Mouse (Mus musculus): ENCODE results near the gene Cox4i1.
"Not testable (repeated sequence)": the region's sequence is repeated elsewhere in the genome, so short reads cannot be mapped to it uniquely, and the experiment has no call there.

The Cox4i1 gene

DNA sequence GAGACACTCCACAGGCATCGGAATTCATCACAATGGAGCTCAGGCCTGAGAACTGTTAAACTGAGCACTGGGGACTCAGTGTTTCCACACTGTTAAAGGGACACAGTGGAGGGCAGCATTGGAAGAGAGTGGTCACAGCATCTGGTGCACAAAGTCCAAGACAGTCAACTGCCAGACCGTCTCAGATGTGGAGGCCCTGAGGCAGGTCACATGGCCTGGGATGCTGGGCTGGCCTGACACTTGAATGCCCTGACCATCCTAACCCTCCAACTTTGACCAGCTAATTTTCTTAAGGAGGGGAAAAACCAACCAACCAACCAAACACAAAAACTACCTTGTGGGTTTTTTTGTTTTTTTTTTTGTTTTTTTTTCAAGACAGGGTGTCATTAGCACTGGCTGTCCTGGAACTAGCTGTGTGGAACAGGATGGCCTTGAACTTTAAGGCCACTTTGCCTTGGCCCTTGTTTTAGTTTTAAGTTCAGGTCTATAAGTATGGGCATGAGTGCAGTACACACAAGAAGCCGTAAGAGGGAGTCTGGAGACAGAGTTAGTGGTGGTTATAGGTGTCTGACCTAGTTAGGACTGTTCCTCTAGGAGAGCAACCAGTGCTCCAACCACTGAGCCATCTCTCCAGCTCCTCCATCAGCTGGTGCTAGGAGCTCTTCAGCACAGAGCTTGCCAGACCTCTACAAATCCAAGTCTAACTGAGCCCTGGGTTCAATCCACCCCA is 2.1 kb upstream of the Cox4i1 start:
- no peak for DNase-seq

DNA sequence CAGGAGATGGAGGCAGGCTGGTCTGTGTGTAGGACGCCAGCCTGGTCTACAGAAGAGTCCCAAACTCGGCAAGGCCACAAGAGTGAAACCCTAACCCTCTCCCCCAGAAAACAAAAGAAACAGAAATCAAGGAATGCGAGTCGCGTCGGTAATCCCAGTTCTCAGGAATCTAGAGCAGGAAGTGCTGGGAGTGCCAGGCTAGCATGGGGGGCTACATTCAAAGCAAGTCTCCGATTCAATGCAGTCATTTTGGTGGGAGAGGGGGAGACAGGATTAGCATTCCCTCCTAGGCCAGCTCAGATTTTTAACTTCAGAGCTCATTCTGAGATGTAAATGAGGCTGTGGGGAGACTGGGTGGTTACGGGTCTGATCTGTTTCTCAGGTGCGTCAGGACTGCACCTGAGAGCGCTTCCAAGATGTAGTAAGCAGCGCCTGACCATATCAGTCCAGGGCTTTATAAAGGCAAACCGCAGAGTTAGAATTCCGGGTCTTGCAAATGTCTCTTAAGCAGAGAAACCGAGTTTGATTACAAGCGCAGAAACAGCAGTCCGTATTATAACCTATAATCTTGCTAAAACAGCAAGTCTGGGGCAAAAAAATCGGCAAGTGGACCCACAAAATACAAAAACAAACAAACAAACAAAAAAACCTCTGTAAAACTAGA is 1.1 kb upstream of the Cox4i1 start:
- DNase-seq = no peak

DNA sequence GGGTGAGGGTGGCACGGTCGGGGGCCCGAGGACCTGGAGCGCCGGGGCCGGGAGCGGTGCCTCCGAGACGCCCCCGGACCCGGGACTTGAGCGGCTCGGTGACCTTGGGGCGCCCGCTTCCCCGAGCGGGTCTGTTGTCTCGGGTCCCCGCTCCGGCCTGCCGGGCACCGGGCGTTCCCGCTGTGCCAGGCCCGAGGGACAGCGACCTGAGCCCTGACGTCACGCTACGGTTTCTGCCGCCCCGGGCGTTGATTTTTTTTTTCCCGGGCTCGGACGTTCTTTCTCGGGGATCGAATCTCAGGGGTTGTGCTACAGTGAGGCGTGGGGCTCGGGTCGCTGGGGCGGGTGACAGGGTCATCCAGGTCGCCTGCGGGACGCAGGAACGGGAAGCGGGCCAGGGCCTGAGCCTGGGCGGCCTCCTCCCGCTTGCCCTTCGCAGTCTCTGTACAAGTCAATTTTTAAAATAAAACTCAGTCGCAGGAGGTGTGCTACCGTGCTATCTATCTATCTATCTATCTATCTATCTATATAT is 418 bp downstream of the Cox4i1 start, which contains the start of gene Emc8:
Emc8 (minus strand) TSS at position 200 of the 532 bp plus-strand sequence.
- DNase-seq = no peak

DNA sequence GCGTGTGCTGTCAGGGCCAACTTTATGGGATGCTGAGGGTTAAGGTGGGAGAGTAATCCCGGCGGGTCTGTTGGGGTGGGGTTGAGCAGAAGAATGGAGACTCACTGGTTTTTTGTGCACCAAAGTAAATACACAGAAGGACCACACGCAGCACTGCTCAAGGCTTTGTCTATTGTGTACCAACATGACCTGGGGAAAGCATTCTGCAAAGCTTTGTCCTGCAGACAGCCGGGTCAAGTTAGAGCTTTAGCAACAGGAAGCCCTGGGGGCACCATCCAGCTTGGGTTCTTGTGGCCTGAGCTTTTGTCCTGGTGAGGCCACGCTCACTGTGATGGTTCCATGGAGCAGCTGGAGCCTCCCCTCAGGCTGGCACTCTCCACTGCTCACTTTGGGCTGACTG is 3.8 kb downstream of the Cox4i1 start:
- DNase-seq = no peak

DNA sequence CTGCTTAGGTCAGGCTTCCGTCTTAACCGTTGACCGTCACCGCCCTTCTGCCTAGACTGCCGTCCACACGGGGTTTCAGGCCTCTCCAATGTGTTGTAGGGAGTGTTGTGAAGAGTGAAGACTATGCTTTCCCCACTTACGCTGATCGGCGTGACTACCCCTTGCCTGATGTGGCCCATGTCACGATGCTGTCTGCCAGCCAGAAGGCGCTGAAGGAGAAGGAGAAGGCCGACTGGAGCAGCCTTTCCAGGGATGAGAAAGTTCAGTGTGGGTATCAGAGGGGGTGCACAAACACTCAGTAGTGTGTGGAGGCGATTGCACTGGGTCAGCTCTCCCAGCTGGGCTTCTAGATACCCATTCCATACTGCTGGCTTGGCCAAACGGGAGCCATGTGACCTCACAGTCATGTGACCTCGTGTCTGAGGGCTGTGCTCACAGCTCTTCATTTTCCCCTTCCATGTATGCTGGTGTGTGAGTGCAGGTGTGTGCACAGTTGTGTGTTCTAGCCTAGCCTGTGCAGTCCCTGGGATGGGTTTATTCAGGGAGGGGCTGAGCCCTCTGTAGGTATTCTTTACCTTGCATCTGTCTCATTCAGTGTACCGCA is 4.7 kb downstream of the Cox4i1 start:
- DNase-seq = no peak

DNA sequence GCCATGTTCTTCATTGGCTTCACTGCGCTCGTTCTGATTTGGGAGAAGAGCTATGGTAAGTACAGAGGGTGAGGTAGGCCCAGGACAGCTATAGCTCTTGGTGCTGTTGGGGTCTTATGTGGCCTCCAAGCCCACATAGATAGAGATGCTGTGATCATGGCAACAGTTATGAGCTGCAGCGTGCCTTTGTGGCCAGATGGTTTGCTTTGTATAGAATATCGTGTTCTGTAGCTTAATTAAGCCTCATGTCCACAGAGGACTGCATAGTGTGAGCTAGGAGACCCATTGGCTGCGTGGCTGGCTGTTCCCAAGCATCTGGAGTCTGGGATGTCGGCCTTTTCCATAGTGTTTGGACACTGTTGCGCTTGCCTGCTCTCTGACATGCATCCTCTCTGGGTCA is 5.3 kb downstream of the Cox4i1 start:
- no peak for DNase-seq

GRCm38 (mm10) chr8:120675718-120676117 is 7.7 kb downstream of the Cox4i1 start:
- DNase-seq = no peak

DNA sequence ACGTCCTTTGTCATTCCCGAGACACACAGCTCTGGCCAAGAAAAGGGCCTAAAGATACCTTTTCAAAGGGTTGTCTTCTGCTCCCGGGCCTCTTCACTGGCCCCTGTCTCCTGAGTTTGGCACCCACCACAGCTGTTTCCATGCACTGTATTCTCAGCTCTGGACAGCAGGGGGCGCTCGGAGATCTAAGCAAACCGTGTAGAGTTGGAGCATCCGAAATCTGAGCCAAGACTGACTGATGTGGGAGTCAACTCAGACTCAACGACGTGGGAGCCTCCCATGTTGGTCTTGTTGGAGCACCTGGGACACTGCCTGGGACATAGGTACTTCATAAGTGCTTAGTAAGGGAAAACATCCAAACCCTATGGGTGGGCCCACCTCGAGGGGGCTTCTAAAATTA is 10.4 kb downstream of the Cox4i1 start:
- peak; percentile 75 for DNase-seq

DNA sequence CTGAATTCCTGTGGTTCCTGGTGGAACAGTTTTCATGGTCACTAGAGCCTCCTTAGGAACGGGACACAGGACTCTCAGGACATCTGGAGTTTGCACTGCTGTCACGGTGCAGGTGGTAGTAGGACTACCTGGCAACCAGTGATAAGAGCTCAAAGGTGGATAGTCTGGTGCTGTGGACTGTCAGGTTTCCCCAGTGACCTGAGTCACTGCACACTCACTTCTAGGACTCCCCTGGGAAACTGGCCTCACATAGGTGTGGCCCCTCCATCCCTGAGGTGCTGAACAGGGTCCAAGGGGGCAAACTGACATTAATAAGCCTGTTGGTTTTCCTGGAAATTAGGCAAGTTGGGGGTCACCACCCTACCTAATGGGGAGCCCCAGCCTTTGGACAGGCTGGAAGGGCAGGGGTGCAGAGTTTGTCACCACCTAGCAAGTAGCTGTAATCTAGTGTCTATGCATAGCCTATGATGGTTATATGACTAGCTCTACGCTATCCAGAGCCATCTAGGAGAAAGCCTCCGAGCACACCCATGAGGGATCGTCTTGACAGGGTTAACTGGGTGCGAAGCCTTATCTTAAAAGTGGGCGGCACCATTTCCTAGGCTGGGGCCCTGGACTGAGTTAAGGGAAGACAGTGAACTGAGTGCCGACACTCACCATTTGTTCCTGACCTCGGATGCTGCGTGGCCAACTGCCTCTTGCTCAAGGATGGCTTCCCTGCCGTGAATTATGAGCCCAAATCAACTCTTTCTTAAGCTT is 11.8 kb downstream of the Cox4i1 start:
- DNase-seq = no peak

DNA sequence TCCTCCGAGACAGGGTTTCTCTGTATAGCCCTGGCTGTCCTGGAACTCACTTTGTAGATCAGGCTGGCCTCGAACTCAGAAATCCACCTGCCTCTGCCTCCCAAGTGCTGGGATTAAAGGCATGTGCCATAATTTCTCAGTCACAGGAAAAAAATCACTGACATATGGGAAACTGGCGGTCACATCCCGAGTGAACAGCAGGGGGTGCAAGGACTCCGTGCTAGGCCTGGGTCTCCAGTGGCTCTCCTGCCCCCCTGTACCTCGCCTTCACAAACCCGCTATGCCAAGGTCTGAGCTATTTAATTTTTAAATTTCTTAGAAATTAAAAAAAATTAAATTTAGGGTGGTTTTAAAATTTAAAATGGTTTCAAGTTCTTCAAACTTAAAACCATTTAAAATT is 12.4 kb downstream of the Cox4i1 start:
- not testable (repeated sequence) for DNase-seq

DNA sequence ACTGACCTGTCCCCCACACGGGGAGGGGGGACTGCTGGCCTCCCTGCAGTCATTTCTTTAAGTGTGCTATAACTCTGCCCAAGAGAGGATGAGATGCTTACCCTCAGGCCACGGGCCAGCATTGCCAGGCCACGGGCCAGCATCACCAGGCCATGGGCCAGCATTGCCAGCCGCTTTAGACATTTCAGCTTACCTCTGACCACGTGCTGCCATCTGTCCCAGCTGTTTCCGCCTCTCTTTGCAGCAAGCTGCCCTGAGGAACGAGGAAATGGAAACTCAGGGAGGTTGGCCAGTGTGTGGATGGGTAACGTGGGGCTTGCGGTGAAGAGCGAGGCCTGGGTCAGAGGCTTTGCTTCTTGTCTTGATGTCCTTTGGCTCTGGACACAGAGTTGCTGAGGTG is 13.1 kb downstream of the Cox4i1 start:
- no peak for DNase-seq

- no peak for DNase-seq
Observed at GRCm38 (mm10) chr8:120683602-120684001, 15.6 kb downstream of the Cox4i1 start.

DNA sequence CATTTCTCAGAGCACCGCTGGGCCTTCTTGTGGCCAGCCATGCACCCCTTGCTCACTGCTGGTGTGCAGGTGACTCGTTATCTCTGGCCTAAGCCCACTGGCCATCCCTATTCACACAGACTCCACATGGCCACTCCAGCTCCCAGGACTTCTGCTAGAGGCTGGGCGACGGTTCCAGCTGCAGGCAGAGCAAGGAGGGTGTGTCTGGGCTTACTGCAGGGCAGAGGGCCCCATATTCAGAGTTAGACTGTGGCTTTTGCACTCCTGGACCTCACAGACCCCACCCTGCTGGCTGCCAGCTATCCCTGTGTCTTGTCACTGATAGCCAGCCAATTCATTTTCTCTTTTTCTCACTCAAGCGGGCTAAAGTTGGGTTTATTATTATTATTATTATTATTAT is 16.1 kb downstream of the Cox4i1 start:
- no peak for DNase-seq

DNA sequence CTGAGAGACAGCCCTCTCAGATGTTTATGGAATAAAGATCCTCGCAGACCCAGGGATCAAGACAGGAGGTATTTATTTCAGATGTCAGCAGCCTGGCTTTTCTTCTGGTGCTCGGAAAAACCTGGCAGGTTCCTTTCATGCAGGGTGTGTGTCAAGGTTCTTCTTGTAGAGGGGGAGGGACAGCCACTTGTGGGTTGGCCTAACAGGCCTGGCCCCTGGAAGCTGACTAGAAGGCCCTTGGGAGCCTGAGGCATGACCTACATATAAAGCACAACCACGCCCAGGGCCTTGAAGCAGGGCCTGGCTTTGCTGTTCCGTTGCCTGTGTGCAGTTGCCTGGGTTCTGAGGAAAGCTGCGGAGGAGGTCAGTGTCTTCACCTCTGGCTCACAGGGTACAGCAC is 17.1 kb downstream of the Cox4i1 start:
- no peak for DNase-seq

- DNase-seq = no peak
Observed at GRCm38 (mm10) chr8:120685591-120685990, 17.6 kb downstream of the Cox4i1 start.

GRCm38 (mm10) chr8:120686051-120686450 is 18.0 kb downstream of the Cox4i1 start:
- no peak for DNase-seq

DNA sequence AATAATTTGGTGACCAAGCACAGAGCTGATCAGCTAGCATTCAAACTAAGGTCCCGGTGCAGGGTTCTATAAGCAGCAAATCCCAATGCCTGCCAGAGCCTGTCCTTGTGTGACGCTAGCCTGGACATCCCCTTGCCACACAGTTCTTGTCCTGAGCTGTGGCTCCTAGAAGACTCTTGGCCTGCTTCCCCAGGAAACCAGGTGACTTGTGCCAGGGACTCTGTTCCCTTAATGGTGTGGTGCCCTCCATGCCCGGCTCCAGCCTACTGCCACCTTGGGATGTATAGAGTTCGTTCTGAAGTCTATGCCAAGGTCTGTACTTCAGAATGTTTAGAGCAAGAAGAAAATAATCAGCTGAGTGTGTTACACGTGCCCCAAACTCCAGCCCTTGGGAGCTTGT is 18.6 kb downstream of the Cox4i1 start:
- no peak for DNase-seq

DNA sequence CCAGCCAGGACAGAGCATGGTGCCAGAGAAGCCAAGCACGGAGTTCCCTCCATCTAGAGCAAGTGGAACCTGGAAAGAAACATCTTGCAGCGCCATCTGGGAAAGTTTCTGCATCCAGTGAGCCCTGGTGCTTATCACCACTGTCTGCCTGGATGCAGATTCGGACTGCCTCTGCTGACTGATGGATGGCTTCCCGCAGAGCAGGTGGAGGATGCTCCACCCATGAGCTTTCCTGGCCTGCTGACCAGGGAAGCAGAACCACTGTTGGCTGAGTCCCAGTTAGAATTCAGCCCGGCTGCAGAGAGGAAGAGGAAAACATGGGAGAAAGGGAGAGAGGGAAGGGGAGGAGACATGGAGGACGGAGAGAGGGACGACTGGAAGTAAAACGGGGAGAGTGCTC is 19.8 kb downstream of the Cox4i1 start:
- no peak for DNase-seq

DNA sequence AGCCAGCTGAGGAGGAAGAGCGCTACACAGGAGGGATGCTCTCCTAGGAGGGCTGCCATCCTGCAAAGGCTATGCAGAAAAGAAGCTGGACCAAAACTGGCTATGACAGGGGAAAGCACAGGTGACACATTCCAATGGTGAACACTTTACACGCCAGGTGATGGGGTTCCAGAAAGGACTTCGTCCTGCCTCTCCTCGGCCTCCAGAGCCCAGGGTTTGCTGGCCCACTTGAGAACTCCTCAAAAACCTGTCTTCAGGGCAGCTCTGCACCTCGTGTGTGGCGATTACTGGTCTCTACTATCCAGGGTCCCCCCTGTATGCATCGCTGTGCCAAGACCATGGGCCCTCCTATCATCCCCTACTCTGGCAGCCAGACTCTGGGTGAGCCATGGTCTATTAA is 20.5 kb downstream of the Cox4i1 start:
- no peak for DNase-seq

DNA sequence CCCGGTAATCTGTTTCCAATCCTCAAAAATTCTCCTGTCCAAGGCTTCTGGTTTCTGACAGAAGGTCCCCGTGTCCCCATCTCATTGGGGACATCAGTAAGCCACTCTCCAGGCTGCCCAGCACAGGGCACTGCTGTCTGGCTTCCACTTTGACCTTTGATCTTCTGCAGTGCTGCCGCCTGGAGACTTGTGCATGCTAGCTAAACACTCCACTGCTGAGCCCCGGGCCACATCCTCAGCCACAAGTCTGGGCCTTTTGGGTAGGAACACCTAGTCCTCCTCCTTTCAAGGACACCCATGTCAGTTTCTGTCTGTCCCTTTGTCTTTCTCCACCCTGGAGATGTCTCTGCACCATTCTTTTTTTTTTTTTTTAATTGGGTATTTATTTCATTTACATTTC is 24.9 kb downstream of the Cox4i1 start:
- DNase-seq = no peak

GRCm38 (mm10) chr8:120693861-120694493 is 26.0 kb downstream of the Cox4i1 start:
- no peak for DNase-seq

DNA sequence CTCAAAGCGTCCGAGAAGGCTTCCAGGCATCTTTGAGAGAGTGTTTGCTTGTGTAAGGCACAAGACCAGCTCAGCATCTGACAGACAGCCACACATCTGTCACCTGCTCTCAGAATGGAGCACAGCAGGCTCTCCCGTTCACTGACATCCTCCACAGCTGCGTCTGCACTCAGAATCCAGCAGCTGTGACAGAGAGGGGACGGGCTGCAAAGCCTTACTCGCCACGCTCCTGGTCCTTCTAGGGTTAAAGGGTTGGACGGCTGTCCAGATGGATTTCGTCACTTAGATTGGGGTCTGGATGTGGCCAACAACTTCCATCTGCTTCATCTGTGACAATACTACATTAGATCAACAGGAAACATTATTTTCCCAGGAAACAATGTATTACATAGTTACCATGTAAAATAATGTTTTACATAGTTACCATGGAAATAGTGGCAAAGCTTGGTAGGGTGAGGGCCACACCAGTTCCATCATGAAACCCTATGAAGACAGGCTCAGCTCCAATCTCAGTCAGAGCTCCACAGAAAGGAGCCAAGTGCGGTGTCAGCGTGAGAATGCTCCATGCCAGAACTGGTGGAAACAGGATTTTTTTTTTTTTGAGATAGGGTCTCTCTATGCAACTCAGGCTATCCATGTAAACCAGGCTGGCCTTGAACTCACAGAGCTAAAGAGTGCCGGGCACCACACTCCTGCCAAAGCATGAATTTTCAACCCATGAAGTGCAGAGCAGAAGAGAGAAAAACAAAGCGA is 28.6 kb downstream of the Cox4i1 start:
- DNase-seq = no peak

All from cerebellum, adult 8-10 months (tissue).